Mouse (Mus musculus): ENCODE data around the gene Snx8.

The Snx8 gene

GRCm38 (mm10) chr5:140339836-140340235 lies 49.2 kb downstream of the Snx8 start:
- DNase-seq = no peak

GRCm38 (mm10) chr5:140338779-140339178 lies 50.3 kb downstream of the Snx8 start:
- no peak for DNase-seq

GRCm38 (mm10) chr5:140336680-140337079 lies 52.4 kb downstream of the Snx8 start:
- DNase-seq = peak; percentile 47

- DNase-seq = peak; percentile 39
These were observed 55.4 kb downstream of the Snx8 start for GRCm38 (mm10) chr5:140333631-140334030.

- no peak for DNase-seq
These were observed 56.5 kb downstream of the Snx8 start for GRCm38 (mm10) chr5:140332519-140332918.

- peak; percentile 89 for DNase-seq
These were observed 57.2 kb downstream of the Snx8 start, which contains the start of gene Mrm2 for GRCm38 (mm10) chr5:140331615-140332512. Gene Mrm2, minus strand, starts transcription at chr5:140331898.

GRCm38 (mm10) chr5:140324058-140324457 lies 65.0 kb downstream of the Snx8 start:
- DNase-seq = no peak

- no peak for DNase-seq
These were observed 67.1 kb downstream of the Snx8 start for GRCm38 (mm10) chr5:140321756-140322575.

GRCm38 (mm10) chr5:140321042-140321755 lies 67.9 kb downstream of the Snx8 start, which contains the start of the genes Mad1l1 and Nudt1:
Gene Mad1l1, minus strand, starts transcription at chr5:140321552.
Gene Nudt1, plus strand, starts transcription at chr5:140321656.
- DNase-seq = peak; percentile 96

- no peak for DNase-seq
These were observed 72.3 kb downstream of the Snx8 start for GRCm38 (mm10) chr5:140316716-140317115.

- DNase-seq = no peak
These were observed 81.5 kb downstream of the Snx8 start for GRCm38 (mm10) chr5:140307602-140308001.

- DNase-seq = no peak
These were observed 83.0 kb downstream of the Snx8 start for GRCm38 (mm10) chr5:140306016-140306415.

- DNase-seq = no peak
These were observed 90.8 kb downstream of the Snx8 start for GRCm38 (mm10) chr5:140298291-140298690.

- peak; percentile 86 for DNase-seq
These were observed 96.9 kb downstream of the Snx8 start for GRCm38 (mm10) chr5:140292152-140292551.
